Mouse (Mus musculus) urinary bladder, adult 2 months (tissue): Measurements from ENCODE around the gene Sirt5. TPM values are rescaled to one million over a fixed set of nuclear protein-coding genes. Genes with fewer than 3 reads are reported as not detected.

ENCODE experiments used
- DNase-seq: peaks from one replicate; pipeline ENCODE4 v3.0.0; 2022; ENCODE audit warnings: low spot score
- polyA plus RNA-seq: library from polyadenylated mRNA; depleted of rRNA; stranded (reverse); fragments of >200 nt; gene quantifications from 2 replicates; pipeline ENCODE4 v1.2.3, GENCODE M21; 2012; rRNA removed

Gene Sirt5
- polyA plus RNA-seq, 1 experiment: 19.6 TPM

DNA sequence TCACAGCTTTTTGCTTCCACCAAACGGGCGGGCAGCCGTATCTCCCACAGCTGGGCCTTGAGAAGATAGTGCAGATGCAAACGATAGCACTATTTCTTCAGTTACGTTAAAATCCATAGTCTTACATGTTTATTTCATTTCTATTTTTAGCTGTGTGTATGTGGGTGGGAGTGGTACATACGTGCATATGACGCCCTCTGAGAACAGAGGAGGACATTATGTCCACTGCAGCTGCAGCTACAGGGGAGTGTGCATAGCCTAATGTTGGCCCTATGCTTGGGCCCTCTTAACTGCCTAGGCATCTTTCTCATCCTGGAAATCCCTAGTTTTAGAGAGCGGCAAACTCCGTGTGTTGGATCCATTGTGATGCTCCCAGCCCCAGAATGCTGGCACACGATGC lies 8.9 kb downstream of the Sirt5 start:
- no peak for DNase-seq

DNA sequence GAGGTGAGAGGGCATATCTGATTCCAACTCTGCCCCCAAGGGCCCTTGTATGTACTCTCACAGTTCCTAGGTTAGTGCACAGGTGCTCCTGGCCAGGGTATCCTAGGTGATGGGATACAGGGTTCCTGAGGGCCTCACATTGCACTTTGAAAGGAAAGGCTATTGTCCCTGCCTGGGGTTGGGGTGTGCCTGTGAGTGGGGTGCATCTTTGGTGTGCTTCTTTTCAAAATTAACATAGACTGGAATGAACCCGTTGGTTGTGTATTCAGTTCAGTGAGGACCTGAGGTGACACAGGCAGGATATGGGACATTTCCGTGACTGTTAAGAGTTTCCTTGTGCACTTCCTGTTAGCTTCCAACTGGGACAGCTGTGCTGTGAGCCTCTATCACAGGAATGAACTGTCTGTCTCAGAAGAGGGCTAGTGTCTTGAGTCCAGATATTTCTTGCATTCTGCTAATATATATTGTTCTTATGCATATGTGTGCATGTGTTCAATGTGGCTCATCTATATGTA lies 9.7 kb downstream of the Sirt5 start:
- DNase-seq: no peak

DNA sequence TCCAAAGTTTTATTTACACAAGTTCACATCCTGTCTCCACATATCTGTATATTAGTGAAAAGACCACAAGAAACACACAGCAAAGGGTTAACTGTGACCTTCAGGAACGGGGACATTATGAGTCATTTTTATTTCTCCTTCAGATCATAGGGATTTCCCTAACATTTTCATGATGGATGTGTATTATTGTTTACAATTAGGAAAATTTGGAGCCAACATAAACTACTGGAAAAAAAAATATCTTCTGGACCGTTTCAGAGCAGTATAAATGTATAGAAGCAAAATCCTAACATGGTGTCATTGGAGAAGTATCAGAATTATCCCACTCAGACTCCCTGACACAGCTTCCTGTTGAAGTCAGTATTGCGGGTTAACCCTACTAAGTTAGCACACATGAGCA lies 14.7 kb downstream of the Sirt5 start:
- no peak for DNase-seq

DNA sequence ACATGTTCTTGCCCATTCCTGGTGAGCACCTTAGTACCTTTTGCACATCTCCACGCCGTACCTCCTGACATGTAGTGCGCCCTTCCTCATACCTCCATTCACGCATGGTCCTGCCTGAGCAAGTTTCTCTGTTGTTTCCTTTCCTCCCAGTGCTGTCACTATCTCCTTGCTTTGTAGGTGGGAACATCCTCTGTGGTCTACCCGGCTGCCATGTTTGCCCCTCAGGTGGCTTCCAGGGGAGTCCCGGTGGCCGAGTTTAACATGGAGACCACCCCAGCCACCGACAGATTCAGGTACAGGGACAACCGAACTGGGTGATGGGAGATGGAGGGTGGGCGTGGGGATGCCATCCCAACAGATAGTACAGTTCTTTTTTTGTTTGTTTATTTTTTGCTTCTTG lies 20.0 kb downstream of the Sirt5 start:
- no peak for DNase-seq

DNA sequence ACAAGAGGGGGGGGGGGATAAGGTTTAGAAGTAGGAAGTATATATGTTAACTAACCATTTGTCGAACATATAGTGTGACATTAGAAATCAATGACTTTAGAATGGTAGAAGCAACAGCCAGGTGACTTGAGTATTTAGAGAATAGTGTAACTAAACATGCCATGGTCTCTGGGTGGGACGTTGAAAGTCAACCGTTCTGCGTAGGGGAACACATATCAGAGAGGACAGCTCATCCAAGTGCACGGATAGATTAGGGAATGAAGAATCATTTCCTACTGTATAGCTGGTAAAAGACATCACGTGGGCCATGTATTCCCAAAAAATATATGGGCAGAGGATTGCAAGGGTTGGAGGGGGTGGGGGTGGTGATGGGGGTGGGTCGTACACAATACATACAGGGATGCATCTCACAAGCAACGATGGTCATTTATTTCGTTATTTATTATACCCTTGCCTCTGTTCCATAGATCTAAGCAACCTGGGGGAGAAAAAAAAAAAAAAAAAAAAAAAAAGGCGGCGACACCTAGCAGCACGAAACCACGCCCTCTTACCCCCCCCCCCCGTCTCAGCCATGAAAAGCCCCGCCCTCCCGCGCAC lies 32.5 kb downstream of the Sirt5 start:
- no peak for DNase-seq

DNA sequence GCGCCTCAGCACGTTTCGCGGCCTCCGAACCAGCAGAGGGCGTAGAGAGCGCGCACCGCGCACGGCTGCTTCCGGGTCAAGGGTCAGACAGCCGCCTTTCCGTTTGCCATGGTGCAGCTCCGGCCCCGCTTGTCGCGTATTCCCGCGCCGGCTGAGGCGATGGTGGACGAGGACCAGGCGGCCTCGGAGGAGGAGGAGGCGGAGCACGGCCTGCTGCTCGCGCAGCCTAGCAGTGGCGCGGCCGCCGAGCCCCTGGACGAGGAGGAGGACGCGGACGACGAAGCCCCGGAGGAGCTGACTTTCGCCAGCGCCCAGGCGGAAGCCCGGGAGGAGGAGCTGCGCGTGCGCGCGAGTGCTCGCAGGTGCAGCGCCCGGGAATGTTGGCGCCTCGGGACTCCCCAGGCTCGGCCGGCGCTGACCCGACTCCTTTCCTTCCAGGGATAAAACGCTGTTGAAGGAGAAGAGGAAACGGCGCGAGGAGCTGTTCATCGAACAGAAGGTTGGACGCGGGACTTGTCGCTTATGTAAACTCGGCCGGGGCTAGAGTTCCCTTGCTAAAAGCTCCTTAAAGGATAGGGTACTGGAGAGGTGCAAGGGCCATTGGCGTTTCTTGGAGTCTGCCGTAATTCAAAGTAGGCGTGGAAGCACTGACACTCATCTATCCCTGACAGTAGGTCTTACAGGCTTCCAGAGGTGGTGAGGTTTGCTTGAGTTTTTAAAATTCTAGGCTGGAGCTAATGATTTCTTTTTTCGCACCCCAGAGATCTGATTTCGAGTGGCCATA lies 33.2 kb downstream of the Sirt5 start, which contains the start of gene Nol7:
TSS of gene Nol7 (plus strand) at position 94 of the 784 bp plus-strand sequence.
- peak; percentile 99 for DNase-seq

DNA sequence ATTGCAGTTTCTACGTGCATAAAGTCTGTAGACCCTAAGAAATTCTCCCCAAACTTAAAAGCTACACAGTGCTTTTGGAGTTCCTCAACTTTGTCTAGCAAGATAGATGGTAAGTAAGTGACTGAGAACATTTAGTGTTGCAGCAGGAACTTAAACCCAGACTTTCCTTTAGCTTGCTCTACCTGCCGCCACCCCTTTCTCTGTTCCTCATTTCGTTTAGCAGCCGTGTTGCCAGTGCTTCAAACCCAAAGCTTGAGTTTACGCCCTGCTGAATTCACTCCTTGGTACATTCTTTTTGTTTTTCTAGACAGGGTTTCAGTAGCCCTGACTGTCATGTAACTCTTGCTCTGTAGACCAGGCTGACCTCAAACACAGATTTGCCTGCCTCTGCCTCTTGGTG lies 34.3 kb downstream of the Sirt5 start:
- no peak for DNase-seq

DNA sequence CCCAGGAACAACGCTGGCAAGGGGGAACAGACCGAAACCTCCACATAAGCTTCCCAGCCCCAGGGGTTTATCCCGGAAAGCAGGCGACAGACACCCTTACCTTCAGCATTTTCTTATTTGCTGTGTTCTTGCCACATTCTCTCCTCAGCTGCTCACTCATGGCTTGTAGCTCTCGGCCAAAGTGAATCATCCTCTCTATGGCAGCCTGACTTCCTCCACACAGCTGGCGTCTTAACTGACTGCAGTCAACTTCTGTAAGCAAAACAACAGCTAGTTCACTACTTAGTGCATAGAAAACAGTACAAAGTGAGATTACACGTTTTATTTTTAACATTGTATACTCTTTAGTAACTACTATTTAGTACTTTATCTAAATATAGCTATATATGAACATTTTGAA lies 47.0 kb downstream of the Sirt5 start:
- no peak for DNase-seq

DNA sequence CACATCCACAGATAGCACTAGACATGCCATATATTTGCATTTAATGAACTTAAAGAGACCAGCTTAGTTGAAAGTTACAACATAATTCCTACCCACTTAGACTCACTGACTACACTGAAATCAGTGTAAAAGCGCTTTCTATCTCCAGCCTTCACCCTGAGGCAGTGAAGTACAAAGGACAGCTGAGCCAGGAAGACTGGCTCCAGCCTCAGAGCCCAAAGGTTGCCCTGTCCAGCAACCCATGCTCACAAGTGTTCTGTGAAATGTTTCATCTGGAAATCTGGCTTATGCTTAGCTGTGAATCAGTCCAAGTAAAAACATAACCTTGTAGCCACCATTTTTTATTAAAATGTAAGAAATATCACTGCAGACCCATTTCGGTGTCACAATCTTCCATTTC lies 48.3 kb downstream of the Sirt5 start:
- no peak for DNase-seq

DNA sequence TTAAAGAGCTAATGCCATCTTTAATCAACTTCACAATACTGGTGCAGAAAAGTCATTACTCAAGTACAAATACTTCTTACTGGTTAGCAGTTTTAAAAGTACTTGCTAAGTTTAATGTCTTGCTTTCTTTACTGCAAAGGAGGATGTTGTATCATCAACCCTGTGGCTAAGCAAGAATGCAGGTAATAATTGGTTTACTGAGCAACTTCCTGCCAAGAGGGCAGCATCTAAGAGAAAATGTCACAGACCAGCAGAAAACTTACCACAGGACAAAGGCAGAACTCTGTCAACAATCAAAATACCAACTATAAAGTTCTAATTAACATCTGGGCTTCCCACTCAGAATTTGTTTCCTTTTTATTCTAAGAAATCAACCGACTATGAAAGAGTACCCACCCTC lies 50.0 kb downstream of the Sirt5 start:
- DNase-seq: no peak

DNA sequence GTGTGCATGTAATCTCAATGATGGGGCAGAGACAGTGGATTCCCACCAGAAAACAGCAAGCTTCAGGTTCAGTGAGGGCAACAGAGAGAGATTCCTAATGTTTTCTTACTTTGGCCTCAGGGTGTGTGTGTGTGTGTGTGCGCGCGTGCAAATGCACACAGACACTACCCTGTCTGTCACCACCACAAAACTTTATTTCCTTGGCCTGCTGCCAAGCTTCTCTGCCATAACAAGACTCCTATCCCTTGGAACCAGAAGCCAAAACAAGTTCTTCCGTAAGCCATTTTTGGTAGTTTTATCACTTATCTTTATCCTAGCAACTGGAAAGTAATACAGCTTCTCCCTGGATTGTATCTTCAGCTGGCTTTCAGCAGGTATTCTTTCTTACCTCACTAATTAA lies 63.1 kb downstream of the Sirt5 start:
- no peak for DNase-seq

DNA sequence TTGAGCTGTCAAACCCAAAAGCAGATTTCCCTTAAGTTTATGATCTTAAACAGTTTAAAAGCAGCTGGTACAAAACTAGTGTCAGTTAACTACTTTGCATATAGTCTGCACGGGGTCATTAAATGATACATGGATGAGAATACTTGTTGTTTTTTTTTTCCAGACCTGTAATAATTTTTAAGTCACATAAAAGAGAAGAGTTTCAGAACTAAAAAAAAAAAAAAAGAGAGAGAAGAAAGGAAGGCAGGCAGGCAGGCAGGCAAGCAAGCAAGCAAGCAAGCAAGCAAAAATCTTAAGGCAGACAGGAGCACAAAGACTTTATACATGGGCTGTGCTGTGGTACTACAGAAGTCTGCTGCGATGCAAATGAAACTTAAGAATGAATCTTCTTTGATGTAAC lies 68.1 kb downstream of the Sirt5 start:
- DNase-seq: no peak

DNA sequence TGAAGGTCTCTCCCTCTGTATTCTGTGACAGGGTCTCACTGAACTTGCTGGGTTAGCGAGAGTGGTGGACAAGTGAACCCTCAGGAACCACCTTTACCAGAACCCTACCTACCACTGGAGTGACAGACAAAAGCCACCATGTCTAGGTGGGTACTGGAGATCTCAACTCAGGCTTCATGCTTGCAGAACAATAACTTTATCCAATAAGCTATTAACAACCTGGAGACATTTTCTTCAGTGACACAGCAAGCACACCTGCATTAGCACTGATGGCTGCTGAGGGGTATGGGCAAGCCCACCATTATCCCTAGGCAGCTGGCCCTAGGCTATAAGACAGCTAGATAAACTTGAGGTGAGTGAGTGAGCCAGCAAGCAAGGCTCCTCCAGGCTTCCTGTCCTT lies 75.1 kb downstream of the Sirt5 start:
- no peak for DNase-seq

DNA sequence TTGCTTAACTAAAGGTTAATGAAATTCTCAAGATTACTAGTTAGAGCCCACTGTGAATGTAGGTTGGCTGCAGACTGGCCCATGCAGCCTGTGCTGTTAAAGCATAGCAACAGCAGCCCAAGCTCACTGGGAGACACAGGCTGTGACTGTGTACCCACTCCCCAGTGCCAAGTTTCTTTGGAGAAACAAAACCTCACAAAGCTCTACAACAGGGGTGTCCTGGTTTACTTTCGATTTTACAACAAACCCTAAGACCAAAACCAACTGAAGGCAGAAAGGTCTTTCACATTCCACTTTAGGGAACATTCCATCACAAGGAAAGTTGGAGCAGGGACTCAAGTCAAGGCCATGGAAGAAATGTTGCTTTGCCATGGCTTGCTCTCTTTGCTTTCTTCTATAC lies 77.3 kb downstream of the Sirt5 start:
- no peak for DNase-seq

DNA sequence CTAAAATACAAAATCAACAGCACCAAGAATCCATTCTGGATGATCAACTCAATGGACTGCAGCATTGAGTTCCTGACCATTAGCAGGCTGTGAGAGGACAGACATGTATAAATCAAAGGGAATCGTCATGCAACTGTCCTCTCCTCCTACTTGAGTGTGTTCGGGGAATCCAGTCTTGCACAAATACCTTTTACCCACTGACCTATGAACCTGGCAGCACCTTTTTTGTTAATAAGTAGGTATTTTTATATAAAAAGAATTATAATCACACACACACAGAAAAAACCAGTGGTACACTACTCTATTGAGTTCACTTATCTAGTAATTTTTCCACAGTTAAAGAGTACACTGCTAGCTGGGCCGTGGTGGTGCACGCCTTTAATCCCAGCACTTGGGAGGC lies 78.4 kb downstream of the Sirt5 start:
- no peak for DNase-seq

DNA sequence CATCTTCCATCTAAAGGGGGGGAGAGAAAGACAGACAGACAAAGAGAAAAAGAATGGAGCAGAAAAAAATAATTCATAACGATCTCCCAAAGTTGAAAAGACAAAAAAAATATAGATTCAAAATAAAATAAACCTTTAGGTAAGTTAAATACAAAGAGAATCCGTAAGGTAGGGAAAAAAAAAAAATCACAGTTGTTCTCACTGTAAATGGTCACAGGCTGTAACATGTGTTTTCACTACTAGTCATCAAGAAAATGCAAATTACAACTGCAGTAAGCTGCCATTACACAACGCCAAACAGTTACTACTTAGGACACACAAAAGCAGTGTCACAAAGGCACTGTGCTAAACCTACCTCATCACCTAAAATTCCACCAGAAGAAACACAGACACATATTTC lies 79.4 kb downstream of the Sirt5 start:
- DNase-seq: no peak

Other genes with a start within 250 kb of the Sirt5 start
- 23.7 and 25.1 TPM in 2 replicates for gene Tbc1d7, start 194.0 kb upstream of the Sirt5 start, polyA plus RNA-seq
- gene Gfod1, start 61.3 kb upstream of the Sirt5 start, polyA plus RNA-seq: 3.6 and 4.7 TPM in 2 replicates
- gene Nol7, start 32.9 kb downstream of the Sirt5 start, polyA plus RNA-seq: 122 and 125 TPM in 2 replicates
- gene Ranbp9, start 115.8 kb downstream of the Sirt5 start, polyA plus RNA-seq: 32.7 and 36.6 TPM in 2 replicates
- 15.7 and 18.1 TPM in 2 replicates for gene Mcur1, start 194.7 kb downstream of the Sirt5 start, polyA plus RNA-seq